Mouse (Mus musculus): ENCODE results near the gene Tspan32. TPM values are rescaled to one million over a fixed set of nuclear protein-coding genes. Genes with fewer than 3 reads are reported as not detected.

Gene Tspan32
- 0.42 and 0.60 TPM in 2 replicates for polyA plus RNA-seq (2012; rRNA removed)

DNA sequence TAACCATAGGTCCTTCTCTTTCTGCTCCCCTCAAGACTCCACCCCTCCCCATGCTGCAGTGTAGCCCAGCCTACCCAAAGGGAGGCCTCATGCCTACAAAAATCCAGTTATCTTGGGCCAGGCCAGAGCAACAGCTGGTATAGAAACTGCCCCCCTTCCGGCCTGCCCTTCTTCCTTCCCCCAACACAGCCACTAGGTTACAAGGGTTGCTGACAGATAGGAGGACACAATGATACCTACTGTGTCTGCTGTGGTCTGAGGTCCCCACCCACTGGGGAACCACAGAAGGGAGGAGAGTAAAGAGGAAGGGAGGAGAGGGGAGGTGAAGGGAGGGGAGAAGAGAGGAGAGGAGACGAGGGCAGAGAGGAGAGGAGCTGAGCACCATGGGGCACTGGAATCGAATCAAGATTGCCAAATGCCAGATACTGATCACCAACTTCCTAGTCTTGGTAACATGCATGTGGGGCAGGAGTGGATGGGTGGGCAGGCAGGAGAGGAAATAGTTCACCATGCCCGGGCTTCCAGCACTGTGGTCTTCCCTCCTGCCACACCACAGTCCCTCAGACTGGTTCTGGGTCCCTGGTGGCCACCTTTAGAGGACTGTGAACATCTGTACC, at the start of gene Tspan32:
Gene Tspan32 (plus strand): TSS at position 320 of the 617 bp plus-strand sequence.

DNA sequence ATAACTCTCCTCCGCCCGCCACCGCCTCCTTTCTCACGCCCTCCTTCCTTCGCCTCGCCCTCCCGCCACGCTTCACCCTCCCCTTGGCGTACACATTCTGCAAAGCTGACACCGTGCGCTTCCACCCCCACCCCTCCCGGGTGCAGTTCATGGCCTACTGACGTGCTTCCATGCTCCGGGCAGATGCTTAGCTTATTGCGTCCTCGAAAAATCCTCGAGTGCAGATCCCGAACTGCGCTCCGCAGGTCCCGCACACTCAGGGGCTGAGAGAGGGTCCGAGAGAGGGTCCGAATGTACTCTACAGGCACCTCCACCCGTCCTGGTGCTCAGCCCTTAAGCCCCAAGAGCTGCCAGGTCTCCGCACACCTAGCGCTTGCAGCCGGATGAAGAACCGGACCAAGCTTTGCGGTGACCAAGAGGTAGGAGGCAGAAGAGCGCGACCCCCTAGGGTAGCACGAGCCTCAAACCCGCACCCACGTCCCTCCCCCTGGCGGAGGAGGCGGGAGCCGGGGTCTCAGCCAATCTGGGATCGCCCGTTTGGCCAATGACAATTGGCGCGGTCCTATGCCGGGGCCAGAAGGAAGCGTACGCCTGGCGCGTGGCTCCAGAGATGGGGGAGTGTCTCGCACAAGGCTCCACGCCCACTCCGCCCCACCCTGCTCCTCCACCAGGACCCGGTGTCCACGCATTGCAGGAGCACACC, 35.9 kb upstream of the Tspan32 start, which contains the start of gene Ascl2:
Gene Ascl2 (minus strand): TSS at position 456 of the 703 bp plus-strand sequence.

DNA sequence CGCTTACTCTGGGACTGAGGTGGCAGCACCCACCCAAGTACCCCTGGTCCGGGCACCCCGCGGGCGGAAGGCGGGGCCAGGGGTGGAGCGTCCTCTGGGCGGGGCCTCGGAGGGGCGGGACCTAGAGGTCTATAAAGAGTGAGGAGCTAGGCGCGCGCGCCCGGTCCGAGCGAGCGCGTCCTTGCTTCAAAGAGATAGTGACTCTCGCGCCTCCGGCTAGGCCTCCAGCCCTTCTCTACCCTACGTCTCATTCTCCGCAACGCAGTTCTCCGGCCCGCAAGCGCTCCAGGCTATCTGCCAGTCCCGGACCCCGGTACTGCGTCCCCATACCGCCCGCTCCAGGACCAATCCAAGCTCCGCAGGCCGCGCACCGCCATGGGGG, 47.8 kb downstream of the Tspan32 start, which contains the start of gene Cd81:
Gene Cd81 (plus strand): TSS at position 114 of the 382 bp plus-strand sequence.

DNA sequence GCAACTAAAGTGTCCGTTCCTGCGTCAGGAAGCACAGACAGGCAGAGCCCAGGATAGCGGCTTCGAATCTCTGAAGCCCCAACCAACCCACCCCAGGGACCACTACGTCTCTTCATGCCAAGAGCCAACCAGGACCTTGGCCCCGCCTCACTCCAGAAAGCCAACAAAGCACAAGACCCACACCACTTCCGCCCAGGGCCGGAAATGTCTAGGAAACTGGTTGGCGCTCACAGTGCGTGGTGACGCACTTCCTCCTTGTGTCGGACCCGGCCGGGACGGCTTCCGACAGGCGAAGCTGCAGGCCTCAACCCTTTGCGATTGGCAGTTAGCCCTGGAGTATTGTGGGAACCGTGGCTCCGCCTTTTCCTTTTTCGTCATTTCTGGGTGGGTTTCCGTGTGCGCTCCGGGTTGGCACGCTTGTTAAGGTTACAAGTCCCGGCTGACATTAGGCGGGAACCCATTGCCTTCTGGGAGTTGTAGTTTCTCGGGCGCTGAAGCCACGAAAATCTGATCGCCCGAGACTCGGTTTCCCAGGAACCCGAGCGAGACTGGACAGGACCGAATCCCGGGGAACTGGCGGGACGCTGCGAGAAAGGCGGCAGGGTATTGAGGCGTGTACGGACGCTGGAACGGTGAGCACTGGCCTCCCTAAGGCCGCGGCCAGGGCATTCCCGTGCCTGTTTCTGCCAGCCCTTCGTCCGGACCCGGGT, 64.2 kb downstream of the Tspan32 start, which contains the start of gene Tssc4:
Gene Tssc4 (plus strand): TSS at position 368 of the 710 bp plus-strand sequence.

Other genes with a start within 250 kb of the Tspan32 start
- 12.1 and 19.5 TPM in 2 replicates for gene Th, start 73.9 kb upstream of the Tspan32 start, polyA plus RNA-seq (2012; rRNA removed)
- 0.91 and 0.97 TPM in 2 replicates for gene Ascl2, start 35.8 kb upstream of the Tspan32 start, polyA plus RNA-seq (2012; rRNA removed)
- gene Cd81, start 47.7 kb downstream of the Tspan32 start, polyA plus RNA-seq (2012; rRNA removed), result 183 and 270 TPM in 2 replicates
- gene Tssc4, start 64.2 kb downstream of the Tspan32 start, polyA plus RNA-seq (2012; rRNA removed), result 129 and 130 TPM in 2 replicates
- 2.9 and 10.2 TPM in 2 replicates for gene Trpm5, start 89.6 kb downstream of the Tspan32 start, polyA plus RNA-seq (2012; rRNA removed)
- 0.90 and 1.7 TPM in 2 replicates for gene Kcnq1, start 101.3 kb downstream of the Tspan32 start, polyA plus RNA-seq (2012; rRNA removed)